Mouse (Mus musculus): Measurements from ENCODE around the gene Slit2.

The Slit2 gene

DNA sequence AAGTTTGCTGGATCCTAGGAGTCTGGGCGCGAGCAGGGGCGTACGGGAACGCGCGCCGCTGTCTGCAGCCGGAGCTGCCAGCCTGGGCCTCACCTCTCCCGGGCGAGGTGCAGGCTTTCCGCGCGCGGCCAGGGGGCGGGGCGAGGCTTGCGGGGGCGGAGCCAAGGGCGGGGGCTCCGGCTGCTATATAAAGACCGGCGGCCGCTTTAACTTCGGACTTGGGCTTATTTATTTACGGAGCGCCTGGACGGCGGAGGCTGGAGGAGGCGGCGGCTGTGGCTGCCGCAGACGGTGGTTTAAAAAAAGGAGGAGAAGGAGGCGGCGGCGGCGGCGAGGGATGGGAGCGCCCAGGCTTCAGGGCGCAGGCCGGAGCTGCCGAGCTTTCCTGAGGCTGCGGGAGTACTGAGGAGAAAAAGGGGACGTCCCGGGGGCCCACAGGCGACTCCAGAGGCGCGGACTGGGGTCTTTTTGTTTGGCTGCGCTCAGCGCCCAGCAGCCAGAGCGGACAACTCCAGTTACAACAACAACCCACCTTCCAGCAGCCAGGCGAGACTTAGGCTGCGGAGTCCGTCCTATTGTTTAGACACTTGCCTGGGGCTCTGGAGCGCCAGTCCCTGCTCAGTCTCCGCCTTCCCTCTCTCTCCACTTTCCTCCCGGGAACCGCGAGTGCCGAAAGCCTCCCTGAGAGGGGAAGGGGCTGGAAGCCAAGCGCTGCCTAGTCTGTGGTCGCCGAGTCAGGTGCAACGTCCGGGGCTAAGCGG, at the start of gene Slit2:
Gene Slit2, plus strand, starts transcription at position 198 of the 761 bp plus-strand sequence.
- in situ Hi-C loops (cut with MboI, MseI), result no loop called here

DNA sequence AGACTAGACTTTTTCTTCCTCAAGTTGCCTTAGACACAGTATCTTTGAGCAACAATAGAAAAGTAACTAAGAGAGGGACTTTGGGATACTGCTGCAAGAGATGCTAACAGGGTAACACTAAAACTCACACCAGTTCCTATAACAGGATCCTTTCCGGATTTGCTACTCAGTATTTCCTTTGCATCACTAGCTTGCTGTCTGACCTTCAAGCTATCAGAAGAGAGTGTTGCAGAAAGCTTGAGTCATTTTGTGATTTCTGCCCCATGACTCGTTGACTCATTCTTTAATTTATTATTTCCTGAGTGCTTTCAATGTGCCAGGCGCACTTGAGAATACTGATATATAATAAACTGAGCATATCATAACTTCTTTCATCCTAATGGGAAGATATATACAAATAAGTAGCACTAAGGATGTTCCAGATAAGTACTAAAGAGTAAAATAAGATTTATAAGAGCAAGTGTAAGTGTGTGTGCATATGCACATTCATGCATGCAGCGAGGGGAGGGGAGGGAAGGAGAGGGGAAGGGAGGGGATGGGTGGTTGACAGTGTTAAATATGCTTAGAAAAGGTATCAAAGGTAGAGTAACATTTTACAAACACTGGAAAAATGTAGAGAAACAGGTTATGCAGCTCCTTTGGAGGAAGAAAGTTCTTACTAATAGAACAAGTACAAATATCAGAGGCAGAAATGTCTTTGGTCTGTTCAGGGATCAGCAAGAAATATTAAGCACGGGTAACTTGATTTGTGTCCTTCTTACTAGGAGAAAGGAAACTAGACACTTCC, 44.2 kb upstream of the Slit2 start:
- in situ Hi-C loops (cut with MboI, MseI), result no loop called here

DNA sequence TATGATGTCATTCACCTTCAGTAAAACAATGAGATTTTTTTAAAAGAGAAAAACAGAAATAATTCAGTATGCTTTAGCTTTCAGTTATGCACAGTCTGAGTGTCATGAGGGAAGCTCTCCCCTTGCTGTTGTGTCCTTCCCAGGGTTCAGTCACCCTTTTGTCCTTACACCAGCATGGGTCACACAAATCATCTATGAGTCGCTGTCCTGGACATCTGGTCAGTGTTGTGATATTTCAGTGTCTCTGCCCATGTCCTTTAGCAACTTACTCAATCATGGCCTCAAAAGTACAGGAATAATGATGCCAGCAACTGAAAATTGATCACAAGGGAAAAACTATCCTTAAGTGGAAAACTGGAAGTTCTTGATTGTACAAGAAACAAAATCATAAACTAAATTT, 26.5 kb upstream of the Slit2 start:
- in situ Hi-C loops (cut with MboI, MseI), result no loop called here

DNA sequence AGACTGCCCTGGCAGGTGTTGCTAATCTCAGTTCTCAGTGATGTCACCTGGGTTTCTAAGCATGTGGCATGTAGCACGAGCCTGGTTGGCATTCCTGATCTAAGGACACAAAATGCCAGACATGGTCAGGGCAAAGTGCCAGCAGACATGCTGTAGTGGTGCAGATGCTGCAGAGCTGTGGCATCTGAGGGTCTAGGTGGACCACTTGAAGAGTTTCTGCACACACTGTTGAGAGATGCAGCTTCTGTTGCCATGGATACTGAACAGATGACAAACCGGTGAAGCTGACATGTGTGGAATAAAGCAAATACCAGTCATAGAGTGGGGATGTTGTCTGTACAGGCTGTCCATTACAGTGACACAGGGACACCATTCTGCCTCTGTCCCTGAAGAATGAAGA, 7.1 kb upstream of the Slit2 start:
- in situ Hi-C loops (cut with MboI, MseI), result no loop called here

DNA sequence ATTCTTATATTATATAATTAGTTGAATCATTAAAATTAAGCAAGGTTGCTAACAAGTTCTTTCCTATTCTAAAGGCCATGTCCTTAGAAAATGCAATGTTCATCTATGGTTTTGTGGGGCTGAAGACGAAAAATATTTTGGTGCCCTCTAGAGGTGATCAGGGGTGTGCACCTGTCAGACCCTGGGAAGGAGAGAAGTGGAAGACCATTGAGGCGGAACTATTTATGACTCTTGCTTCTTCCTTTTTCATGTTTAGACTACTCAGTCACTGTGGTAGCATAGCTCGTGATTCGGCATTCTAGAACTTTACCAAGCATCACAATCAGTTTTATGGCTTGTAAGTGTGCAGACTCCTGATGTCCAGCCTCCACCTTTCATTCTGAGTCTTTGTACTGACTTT, 3.6 kb upstream of the Slit2 start:
- in situ Hi-C loops (cut with MboI, MseI), result no loop called here

DNA sequence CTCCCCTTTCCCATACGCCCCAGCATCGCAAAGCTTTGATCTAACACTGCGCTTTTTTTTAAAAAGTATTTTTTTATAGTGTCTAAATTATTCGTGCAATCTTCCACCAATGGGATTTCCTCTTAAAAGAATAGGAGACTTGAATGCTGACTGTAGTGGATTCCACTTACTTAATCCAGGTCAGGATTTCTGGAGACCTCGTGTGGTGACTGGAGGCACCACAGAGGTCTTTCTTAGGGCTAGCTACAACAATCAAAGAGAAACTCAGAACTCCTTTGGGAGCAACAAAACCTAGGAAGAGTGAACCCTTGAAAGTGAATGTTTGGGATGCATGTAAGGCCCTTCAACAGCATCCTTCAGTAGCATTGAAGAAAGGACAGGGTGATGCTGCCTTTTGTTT, 2.5 kb upstream of the Slit2 start:
- in situ Hi-C loops (cut with MboI, MseI), result no loop called here

DNA sequence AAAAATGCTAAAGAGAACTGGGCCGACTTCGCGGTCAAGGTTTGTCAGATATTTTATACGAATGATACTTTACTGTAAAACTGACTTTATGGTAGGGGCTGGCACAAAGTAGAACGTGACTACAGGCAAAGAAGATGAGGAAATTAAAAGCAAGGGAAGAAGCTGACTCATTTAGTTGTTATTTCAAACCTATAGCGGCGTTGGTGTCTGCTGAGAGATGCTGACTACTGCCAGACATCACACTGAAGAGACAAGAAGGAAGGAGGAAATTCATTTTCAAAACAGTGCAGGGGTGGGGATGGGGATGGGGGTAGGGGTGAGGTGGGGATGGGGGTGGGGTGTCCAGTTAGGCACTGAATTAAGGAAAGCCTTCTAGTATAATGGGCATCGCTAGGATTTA, 987 bp upstream of the Slit2 start:
- in situ Hi-C loops (cut with MboI, MseI), result no loop called here

DNA sequence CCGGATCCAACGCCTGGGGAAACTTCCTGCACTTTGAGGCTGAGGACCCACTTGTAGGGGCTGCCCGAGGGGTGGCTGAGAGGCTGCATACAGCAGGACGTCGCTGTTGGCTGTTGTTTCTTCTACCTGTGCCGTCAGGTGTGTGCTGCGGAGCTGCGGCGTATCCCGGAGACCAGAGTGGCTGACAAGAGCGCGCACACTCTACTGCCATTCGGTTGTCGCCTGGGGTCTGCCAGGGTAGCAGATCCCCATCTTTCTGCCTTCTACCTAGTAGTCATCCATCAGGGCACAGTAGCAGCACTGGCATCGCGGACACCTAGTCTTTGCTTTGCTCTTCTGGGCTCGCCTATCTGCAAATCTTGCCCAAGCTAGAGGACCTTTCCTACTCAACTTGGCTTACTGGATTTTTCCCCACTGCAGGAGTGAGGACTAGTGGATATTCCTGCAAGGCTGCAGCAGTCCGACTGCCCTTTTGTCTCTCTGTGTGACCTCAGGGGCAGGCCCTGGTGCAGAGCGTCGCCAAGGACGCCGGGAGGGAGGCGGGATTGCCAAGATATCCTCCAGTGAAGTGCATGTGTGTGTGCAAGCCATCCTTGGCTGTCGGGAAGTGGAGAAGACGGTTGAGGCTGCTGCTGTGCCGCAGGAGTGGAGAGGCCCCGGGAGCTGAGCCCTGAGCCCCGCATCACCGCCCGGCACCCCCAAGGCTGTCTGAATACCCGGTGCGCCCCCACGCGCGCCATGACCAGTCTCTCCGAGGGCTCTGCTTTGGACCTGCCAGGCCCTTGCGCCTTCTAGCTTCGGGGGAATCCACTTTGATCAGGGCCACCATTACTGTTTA, 1.0 kb downstream of the Slit2 start:
- in situ Hi-C loops (cut with MboI, MseI), result no loop called here

DNA sequence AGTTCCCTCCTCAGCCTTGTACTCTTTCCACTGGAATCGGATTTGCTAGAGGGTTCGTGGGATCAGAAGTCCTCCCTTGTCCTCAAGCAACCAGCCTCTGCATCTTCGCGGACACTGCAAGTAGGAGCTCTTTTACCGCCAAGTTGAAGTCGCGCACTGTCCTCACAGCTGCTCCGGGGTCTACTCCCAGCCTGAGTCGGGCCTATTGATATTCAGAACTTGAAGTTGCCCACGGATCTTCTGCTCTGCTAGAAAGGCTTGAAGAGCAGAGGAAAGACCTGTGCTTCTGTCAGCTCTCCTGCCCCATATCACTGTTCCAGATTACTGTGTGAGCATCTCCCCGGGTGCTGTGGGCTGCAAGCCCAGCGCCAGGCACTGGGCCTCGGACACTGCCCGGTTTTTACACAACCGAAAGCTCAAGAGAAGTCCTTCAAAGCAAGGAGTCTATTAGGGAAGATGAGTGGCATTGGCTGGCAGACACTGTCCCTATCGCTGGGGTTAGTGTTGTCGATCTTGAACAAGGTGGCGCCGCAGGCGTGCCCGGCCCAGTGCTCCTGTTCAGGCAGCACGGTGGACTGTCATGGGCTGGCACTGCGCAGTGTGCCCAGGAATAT, 1.8 kb downstream of the Slit2 start:
- in situ Hi-C loops (cut with MboI, MseI), result no loop called here

DNA sequence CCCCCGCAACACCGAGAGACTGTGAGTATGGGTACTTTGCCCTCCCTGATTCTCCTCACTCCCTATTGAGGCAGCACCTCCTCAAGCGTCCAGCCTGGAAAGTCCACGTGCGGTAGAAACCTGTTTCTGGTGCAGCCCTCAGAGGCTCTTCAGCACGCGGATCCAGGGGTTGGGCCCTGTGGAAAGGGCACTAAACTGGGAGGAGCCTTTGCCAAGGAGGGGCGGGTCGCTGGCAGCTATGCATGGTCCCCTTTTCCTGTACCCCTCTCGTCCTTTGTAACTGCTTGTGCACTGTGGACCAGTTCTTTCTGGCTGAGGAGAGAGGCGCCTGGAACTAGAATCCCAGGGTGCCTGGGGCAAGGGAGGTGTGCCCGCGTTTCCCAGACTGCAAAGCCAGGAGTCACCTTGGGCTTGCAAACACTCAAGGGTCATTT, 2.3 kb downstream of the Slit2 start:
- in situ Hi-C loops (cut with MboI, MseI), result no loop called here

DNA sequence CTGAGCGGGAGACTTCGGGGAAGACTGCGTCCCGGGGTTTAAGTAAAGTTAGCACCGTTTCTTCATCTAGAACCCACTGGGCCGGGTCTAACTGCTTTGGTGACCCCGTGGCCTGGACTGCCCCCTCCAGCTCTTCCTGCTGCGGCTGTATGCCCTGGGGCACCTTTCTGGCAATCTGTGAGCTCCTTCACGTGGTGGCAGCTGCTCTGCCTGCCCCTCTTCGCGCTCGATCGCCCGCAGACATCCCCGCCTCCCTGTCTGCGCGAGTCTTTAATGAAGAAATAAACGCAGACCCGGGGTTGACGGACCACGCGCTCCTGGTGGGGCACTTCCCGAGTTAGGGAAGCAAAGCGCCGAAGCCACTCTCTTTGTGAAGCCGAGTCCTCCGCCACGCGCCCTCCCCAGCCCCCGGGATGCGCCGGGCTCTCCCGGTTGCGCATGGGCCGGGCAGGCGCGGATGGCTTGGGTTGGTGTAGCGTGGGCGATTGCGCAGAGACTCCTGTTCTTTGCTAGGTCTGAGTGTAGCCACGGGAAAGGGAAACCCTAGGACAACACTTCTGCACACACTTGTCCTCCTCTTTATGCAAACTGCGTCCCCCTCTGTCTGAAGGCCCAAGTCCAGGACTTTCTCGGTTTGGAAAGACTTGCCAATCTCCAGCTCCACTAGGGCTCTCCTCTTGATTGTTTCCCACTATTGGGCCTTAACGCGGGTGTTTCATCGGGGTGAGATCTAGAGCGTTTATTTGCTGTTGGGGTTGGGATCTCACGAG, 3.1 kb downstream of the Slit2 start:
- in situ Hi-C loops (cut with MboI, MseI), result no loop called here

DNA sequence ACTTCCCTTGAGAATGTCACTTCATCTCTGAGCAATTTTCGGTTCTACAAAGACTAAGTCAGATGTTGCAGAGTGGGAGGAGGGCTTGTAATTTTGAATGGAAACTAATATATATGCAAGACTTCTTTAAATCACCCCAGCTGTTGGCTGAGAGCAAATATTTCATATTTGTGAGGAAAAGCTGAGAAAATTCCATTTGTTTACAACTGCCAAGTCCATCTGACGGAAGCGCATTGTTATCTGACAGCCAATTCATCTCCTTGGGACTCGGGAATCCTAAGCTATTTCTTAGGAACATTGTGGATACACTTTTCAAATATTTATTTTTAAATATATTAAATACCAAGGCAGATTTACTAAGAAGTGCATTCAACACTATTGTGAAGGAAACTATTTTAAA, 8.0 kb downstream of the Slit2 start:
- in situ Hi-C loops (cut with MboI, MseI), result no loop called here

DNA sequence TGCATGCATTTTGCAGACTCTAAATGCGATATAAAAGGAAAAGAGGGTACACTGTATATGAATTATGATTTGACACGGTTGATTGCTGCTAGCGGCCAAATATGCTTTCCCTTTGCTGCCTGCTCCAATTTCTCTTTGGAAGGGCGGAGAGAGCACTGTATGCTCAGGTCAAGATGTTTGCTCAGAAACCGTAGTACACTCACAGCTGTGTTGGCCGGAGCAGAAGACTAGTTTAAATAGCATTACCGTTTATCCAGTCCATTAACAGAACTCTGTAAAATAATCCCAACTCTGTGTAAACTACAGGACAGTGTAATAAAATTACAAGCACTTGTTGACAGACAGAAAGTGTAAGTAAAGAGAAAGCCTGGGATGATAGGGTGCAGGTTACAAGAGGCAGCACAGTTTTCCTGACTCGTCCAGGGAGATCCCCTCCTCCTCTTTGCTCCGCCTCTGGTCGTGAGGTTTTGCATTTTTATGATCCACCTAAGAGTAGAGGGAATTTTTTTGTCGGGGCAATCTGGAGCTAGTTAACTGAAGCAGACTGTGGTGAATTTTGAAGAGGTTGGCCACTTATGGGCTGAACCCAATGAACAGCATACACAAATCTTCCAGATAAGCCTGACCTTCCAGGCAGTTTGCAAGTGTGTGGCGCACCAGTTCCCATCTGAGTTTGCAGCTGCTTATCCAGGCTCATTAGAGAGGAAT, 20.9 kb downstream of the Slit2 start:
- in situ Hi-C loops (cut with MboI, MseI), result no loop called here

DNA sequence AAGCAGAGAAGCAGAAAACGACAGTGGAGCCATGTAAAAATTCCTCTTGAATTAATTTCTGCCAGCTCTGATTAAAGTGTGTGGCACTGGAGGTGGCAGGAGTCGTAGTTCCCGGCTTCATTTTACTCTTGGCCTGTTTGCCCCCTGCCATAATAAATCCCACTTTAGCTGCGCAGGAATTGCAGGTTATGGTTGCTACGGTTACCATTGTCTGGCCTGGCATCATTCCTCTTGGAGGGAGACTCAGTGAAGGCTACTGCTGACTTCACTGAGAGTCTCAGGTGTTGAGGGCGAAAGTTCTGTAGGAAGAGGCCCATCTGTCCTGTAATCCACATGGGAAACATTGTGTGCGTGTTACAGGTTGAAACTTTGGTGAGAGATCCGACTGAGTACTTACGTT, 22.6 kb downstream of the Slit2 start:
- in situ Hi-C loops (cut with MboI, MseI), result no loop called here

DNA sequence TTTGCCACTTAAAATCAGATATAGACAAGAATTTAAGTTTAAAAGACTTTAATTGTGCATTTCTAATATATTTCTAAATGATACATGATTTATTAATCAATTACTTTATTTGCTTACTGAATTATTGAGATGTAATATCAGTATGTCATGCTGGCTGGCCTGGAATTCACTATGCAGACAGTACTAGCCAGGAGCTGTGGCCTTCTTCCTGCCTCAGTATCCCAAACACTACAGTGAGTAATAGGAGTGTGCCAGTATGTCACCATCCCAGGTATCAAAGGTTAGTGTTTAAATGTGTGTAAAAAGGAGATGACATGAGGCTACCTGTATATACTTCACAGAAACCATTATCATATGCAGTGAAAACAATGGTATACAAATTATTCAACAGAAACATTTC, 23.1 kb downstream of the Slit2 start:
- in situ Hi-C loops (cut with MboI, MseI), result no loop called here

DNA sequence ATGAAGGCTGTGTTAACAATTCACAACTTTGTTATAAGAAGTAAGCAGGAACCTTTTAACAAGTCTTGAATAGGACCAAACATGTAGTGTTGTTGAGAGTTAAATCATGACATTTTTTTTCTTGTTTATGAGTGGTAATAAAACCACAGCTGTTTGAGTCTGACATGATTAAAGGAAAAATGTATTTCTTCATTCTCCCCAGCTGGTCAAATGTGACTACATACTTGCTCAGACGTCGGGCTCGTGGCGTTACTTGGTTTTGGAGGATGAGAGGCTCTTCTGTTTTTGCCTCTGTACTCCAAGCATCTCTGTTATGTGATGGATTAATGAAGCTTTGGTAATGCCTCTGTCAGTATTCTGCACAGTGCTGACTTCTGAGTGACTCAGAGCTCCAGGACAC, 40.5 kb downstream of the Slit2 start:
- in situ Hi-C loops (cut with MboI, MseI), result no loop called here

DNA sequence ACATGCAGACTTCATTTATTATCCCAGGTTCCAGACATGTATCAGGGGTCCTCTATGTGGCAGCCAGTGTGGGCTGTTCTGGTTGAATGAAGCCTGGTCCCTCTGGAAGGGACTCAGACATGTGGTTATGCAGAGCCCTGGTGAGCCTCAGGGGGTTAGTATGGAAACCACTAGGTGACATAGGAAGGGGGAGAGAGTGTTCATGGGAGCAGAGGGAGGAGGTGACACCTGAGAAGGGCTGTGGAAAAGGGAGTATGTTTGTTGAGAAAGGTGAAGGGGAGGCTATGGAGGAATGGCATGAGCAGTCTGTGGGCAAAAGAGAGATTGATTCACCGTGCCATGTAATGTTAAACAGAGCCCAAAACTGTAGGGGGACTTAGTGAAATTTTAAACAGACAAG, 51.9 kb downstream of the Slit2 start:
- in situ Hi-C loops (cut with MboI, MseI), result no loop called here

DNA sequence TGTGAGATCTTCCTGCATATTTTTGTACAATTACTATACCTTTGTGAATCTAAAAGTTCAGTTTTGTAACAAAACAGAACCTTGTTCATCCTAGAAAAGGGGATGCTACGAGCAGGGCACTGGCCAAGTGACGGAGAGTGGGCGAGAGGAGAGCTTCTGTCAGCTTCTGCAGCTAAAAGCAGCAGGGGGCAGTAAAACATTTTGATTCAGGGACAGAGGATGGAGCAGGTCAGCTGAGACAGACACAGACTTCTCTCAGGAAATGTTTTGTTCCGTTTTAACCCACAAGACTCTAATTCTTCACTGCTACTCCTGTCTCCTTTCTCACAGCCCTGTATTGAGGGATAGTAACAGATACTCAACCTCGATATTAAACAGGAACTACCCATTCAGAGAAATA, 55.1 kb downstream of the Slit2 start:
- in situ Hi-C loops (cut with MboI, MseI), result no loop called here

DNA sequence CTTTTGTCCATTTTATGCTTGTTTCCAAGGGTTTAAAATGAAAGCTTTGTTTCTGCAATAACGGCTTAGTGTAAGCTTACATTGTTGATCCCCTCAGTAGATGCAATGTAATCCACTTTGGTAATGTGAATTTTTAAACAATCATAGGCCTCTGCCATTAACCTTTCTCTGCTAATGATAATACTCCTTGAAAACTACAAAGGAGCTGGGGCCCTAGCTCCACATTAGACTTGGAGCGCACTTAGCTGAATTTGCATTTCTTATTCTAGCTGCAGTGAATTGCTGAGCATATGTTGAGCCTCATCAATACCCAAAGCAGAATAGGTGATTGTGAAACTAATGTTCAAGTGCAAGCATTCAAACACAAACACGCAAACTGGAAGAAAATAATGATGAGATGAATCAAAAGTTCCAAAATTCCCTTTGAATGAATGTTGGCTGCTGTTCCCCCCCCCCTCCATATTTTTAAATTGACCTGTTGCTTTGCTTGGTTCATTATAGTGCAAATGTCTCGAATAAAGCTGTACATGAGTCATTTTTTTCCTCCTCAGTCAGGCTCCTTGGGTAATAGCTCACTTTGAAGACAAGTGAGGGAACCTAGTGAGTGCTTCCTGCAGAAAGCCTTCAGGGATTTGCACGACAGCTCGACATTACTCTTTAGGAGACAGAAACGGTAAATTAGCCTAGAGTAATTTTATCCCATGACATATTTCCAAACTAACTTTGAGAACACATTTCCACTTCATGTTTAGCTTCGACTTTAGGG, 66.2 kb downstream of the Slit2 start:
- in situ Hi-C loops (cut with MboI, MseI), result no loop called here
